Mouse (Mus musculus) stomach, embryonic 16.5 days (tissue): ENCODE results near the gene Slc39a11. TPM values are rescaled to one million over a fixed set of nuclear protein-coding genes. Genes with fewer than 3 reads are reported as not detected.

Experiments used
- ATAC-seq: fragments of 200-750 bp; cut with Nextera tagmentation; 2 replicates; pipeline ENCODE4 v1.8.0; 2017; ENCODE audit warnings: moderate number of reproducible peaks, moderate TSS enrichment; ENCODE audit not compliant: insufficient read depth, low FRiP score
- H3K27ac ChIP-seq: fragments of 300-500 bp; sonication (generic); 2 replicates; pipeline ENCODE4 v1.5.1; 2014; ENCODE audit warnings: low read length
- H3K27me3 ChIP-seq: fragments of 300-500 bp; sonication (generic); 2 replicates; pipeline ENCODE4 v1.6.1; 2014; ENCODE audit warnings: low read length, control low read depth, mixed read lengths; ENCODE audit not compliant: control insufficient read depth, insufficient read depth
- H3K36me3 ChIP-seq: fragments of 300-500 bp; sonication (generic); 2 replicates; pipeline ENCODE4 v1.6.1; 2014; ENCODE audit warnings: low read length; ENCODE audit not compliant: control insufficient read depth, insufficient read depth
- H3K4me1 ChIP-seq: fragments of 300-500 bp; sonication (generic); 2 replicates; pipeline ENCODE4 v1.6.1; 2014; ENCODE audit warnings: low read length, control low read depth, mixed read lengths; ENCODE audit not compliant: control insufficient read depth, insufficient read depth
- H3K4me2 ChIP-seq: fragments of 300-500 bp; sonication (generic); 2 replicates; pipeline ENCODE4 v1.6.1; 2014; ENCODE audit warnings: low read depth, low read length, mixed read lengths
- H3K4me3 ChIP-seq: fragments of 300-500 bp; sonication (generic); replicated peaks from 2 replicates; pipeline ENCODE4 v1.5.1; 2014; ENCODE audit warnings: mild to moderate bottlenecking, low read length
- H3K9ac ChIP-seq: fragments of 300-500 bp; sonication (generic); 2 replicates; pipeline ENCODE4 v1.6.1; 2014; ENCODE audit warnings: low read length
- H3K9me3 ChIP-seq: fragments of 300-500 bp; sonication (generic); replicated peaks from 2 replicates; pipeline ENCODE4 v1.6.1; 2016; ENCODE audit warnings: low read length, control low read depth; ENCODE audit not compliant: control insufficient read depth
- WGBS: fragments of 180-500 bp; shearing (Covaris S2); extraction: QIAGEN DNeasy Blood & Tissue Kit; methylation state at CpG from one replicate; pipeline ENCODE4 v1.1.7; 2014; 5-methylcytosine and 5-hydroxymethylcytosine counted together
- polyA plus RNA-seq: library from polyadenylated mRNA; unstranded; fragments of >200 nt; fragmentation: Nextera tagmentation; extraction: Ambion mirVana; gene quantifications from 2 replicates; pipeline ENCODE4 v1.2.1, GENCODE M21; 2015

Slc39a11 gene
- polyA plus RNA-seq, 1 experiment from 2014 or later, result 47.9 TPM

GRCm38 (mm10) chr11:113537715-113538114 lies 112.2 kb downstream of the Slc39a11 start:
- Histone ChIP-seq H3K27me3 (no peaks in the 10 kb centered on the region), H3K36me3 (no peaks in the 10 kb centered on the region), H3K4me2 (no peak overlapping the region), H3K27ac (no peak overlapping the region), H3K9ac (no peak overlapping the region), H3K4me3 (no peak overlapping the region), H3K4me1 (peaks cover 6% of the 10 kb centered on the region; the same call in 1 of the 2 replicates), H3K9me3 (no peaks in the 10 kb centered on the region)
- no peak for ATAC-seq
- WGBS, result 82% methylated on average over 7 of the region's 7 CpGs

GRCm38 (mm10) chr11:113537199-113537586 lies 112.7 kb downstream of the Slc39a11 start:
- H3K4me1 ChIP-seq, result peaks cover 6% of the 10 kb centered on the region; the same call in 1 of the 2 replicates
- H3K4me2 ChIP-seq, result no peak overlapping the region
- H3K9me3 ChIP-seq, result no peaks in the 10 kb centered on the region
- no peak for ATAC-seq
- no peak overlapping the region for H3K27ac ChIP-seq
- H3K36me3 ChIP-seq, result no peaks in the 10 kb centered on the region
- no peak overlapping the region for H3K9ac ChIP-seq
- no peaks in the 10 kb centered on the region for H3K27me3 ChIP-seq
- 78% methylated on average over 8 of the region's 8 CpGs for WGBS
- no peak overlapping the region for H3K4me3 ChIP-seq

DNA sequence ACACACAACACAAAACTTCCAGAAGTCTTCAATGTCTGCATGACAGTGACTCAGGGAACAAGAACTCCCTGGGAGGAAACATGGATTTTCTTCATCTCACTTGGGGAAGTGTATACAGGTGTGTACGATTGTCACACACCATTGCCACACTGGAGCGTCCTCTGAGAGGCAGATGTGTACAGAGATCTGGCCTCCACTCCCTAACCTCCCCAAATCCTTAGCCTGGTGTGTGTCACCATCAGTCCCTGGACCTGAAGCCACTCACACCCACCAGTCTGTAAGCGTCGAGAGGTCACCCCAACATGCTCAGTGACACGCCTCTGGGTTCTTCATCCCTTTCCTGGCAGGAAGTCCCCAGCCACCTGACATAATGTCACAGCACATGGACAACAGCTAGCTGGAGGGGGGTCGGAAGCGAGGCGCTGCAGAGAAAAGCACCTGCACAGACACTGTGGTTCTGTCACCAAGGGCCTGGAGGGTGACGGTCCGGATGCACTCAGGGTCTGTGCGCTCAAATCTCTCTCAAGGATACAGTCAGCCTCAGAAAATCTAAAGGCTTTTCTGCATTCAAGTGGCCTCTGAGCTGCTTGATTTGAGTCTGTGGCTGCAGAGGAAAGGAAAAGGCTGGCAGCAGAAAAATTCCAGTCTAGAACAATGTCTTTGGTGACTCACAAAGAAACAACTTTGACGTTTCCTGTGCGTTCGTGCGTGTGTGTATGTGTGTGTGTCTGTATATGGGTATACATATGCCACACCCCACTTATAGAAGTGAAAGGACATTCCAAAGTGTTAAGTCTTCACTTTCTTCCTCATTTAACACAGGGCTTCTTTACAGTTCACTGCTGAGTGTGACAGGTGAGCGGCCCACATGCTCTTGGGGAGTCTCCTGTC lies 113.3 kb downstream of the Slc39a11 start:
- H3K9ac ChIP-seq, result no peak overlapping the region
- no peaks in the 10 kb centered on the region for H3K36me3 ChIP-seq
- no peak; the same call in 1 of the 2 replicates for ATAC-seq
- peaks cover 6% of the 10 kb centered on the region; the same call in 1 of the 2 replicates for H3K4me1 ChIP-seq
- no peaks in the 10 kb centered on the region for H3K9me3 ChIP-seq
- no peak overlapping the region for H3K27ac ChIP-seq
- 83% methylated on average over 16 of the region's 16 CpGs for WGBS
- no peak overlapping the region for H3K4me3 ChIP-seq
- H3K4me2 ChIP-seq, result no peak overlapping the region
- H3K27me3 ChIP-seq, result no peaks in the 10 kb centered on the region

DNA sequence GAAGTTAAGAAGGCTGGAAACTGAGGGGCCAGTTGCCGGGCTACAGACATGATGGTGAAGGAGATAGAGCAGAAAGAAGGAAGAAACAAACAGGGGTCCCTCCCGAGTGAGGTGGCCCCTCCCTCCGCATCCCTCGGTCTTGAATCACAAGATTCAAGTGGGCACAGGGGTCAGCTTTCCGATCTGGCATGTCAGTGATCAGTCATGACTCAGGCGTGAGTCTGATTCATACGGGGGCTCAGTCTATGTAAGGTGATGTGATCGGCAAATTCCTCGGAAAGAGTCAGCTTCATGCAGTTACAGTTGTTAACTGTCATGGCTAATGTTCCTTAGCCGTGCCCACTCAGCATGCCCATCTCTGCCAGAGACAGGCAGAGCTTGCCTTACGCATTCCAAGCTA lies 115.5 kb downstream of the Slc39a11 start:
- Histone ChIP-seq H3K4me3 (no peak overlapping the region), H3K36me3 (no peaks in the 10 kb centered on the region), H3K4me2 (no peak overlapping the region), H3K9me3 (no peaks in the 10 kb centered on the region; the same call in 1 of the 2 replicates), H3K27me3 (no peaks in the 10 kb centered on the region), H3K9ac (no peak overlapping the region; the same call in 1 of the 2 replicates), H3K27ac (no peak overlapping the region), H3K4me1 (peaks cover 3% of the 10 kb centered on the region; the same call in 1 of the 2 replicates)
- 73% methylated on average over 11 of the region's 11 CpGs for WGBS
- ATAC-seq, result no peak

- H3K36me3 ChIP-seq, result no peaks in the 10 kb centered on the region
- H3K4me1 ChIP-seq, result peaks cover 2% of the 10 kb centered on the region; the same call in 1 of the 2 replicates
- no peak overlapping the region; the same call in 1 of the 2 replicates for H3K9ac ChIP-seq
- no peak overlapping the region for H3K27ac ChIP-seq
- WGBS, result 57% methylated on average over 7 of the region's 7 CpGs
- no peak for ATAC-seq
- H3K9me3 ChIP-seq, result no peaks in the 10 kb centered on the region; the same call in 1 of the 2 replicates
- H3K27me3 ChIP-seq, result no peaks in the 10 kb centered on the region
- no peak overlapping the region for H3K4me2 ChIP-seq
- H3K4me3 ChIP-seq, result no peak overlapping the region
These were observed 115.9 kb downstream of the Slc39a11 start for GRCm38 (mm10) chr11:113533931-113534330.

DNA sequence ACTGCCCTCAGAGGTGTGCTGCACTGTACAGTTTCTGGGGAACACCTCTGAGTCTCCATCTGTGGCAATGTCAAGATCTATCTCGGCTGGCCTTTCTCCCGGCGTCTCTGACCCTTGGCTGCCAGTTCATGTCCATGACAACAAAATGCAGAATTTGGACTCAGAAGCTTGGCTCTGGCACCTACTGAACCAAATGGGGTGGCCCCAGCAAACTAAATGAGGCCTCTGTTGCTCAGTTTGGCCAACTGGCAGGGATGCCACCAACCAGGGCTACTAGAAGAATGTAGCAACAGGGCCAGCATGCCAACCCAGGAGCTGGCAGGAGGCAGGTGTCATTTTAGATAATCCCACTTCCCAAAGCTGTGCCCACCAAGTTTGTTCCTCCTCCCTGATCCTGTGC lies 121.5 kb downstream of the Slc39a11 start:
- H3K27ac ChIP-seq, result no peak overlapping the region
- H3K27me3 ChIP-seq, result no peaks in the 10 kb centered on the region
- H3K9ac ChIP-seq, result no peak overlapping the region
- WGBS, result 87% methylated on average over 3 of the region's 3 CpGs
- no peaks in the 10 kb centered on the region for H3K36me3 ChIP-seq
- no peak overlapping the region for H3K4me2 ChIP-seq
- H3K9me3 ChIP-seq, result no peaks in the 10 kb centered on the region; the same call in 1 of the 2 replicates
- no peak for ATAC-seq
- H3K4me1 ChIP-seq, result no peaks in the 10 kb centered on the region
- H3K4me3 ChIP-seq, result no peak overlapping the region

- no peak overlapping the region for H3K9ac ChIP-seq
- WGBS, result 73% methylated on average over 18 of the region's 18 CpGs
- H3K4me1 ChIP-seq, result no peaks in the 10 kb centered on the region
- H3K4me3 ChIP-seq, result no peak overlapping the region
- H3K27ac ChIP-seq, result no peak overlapping the region
- H3K27me3 ChIP-seq, result no peaks in the 10 kb centered on the region
- no peak overlapping the region for H3K4me2 ChIP-seq
- ATAC-seq, result no peak
- no peaks in the 10 kb centered on the region for H3K9me3 ChIP-seq
- no peaks in the 10 kb centered on the region for H3K36me3 ChIP-seq
These were observed 124.1 kb downstream of the Slc39a11 start for GRCm38 (mm10) chr11:113525731-113526130.

DNA sequence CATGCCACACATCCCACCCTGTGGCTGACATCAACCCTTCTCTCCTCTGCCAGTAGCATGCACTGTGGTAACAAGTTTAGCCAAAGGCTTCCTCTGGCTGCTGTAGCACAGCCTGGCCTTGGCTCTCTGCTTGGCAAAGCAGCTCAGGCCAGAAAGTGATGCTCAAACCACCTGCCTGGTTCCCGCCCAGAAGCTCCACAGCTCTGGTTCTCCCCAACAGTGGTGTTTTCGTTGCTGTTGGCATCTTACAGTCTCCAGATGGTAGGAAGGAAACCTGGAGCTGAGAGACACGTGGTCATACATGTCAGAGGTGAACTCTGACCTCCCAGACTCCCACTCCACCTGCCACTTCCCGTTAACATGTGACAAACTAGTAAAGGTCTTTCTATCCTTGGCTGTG lies 127.2 kb downstream of the Slc39a11 start:
- ATAC-seq, result no peak
- no peaks in the 10 kb centered on the region for H3K27me3 ChIP-seq
- H3K4me3 ChIP-seq, result no peak overlapping the region
- no peak overlapping the region for H3K27ac ChIP-seq
- H3K4me1 ChIP-seq, result no peaks in the 10 kb centered on the region
- 80% methylated on average over 4 of the region's 4 CpGs for WGBS
- H3K9ac ChIP-seq, result no peak overlapping the region
- no peak overlapping the region for H3K4me2 ChIP-seq
- H3K9me3 ChIP-seq, result no peaks in the 10 kb centered on the region
- H3K36me3 ChIP-seq, result no peaks in the 10 kb centered on the region

GRCm38 (mm10) chr11:113521469-113522190 lies 128.2 kb downstream of the Slc39a11 start:
- no peaks in the 10 kb centered on the region for H3K27me3 ChIP-seq
- no peaks in the 10 kb centered on the region for H3K4me1 ChIP-seq
- WGBS, result 66% methylated on average over 20 of the region's 20 CpGs
- no peaks in the 10 kb centered on the region for H3K36me3 ChIP-seq
- H3K9ac ChIP-seq, result no peak overlapping the region
- H3K9me3 ChIP-seq, result no peaks in the 10 kb centered on the region
- no peak overlapping the region for H3K27ac ChIP-seq
- no peak for ATAC-seq
- no peak overlapping the region for H3K4me2 ChIP-seq
- no peak overlapping the region for H3K4me3 ChIP-seq
